Mouse (Mus musculus) stomach, postnatal 0 days (tissue): ENCODE data around the gene Map2k5.

Experiments used
- CTCF ChIP-seq: IDR thresholded peaks from 2 replicates; pipeline ENCODE4 v1.5.1; 2016; ENCODE audit warnings: antibody characterized with exemption, low read depth, mild to moderate bottlenecking, moderate library complexity
- EP300 ChIP-seq: optimal IDR thresholded peaks from 2 replicates; pipeline ENCODE3; 2016; ENCODE audit warnings: antibody characterized with exemption

DNA sequence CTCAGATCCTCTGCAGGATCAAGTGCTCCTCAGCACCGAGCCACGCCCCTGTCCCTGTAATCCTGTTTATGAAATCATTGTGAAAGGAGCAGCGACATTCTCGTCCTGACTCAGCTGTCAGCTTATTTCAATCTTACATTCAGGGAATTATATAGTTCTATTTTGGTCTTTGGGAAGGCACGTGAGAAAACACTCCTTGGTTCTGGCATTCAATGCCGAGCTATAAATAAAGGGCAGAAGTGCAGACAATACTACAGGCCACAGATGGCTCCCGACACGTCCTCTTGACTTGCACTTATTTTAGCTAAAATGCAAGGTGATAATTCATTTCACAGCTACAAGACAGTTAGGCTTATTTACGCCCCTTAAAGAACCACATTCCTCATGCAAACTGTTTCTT is 182.9 kb downstream of the Map2k5 start:
- TF ChIP-seq CTCF (no peak), EP300 (no peak)
